Comparison of ENCODE assay signal across 9 mouse cellular contexts in genomic region chr13:74167492-74167891, GRCm38 (mm10). TPM values are rescaled to one million over a fixed set of nuclear protein-coding genes. Genes with fewer than 3 reads are reported as not detected.
DNase-seq lines count a peak whose midpoint lies in the region; ATAC-seq lines count a peak whose summit lies in the region.
"Had no signal": no experiment of that assay in that cellular context is flagged by ENCODE, and none has a peak within 500 bp of the region (broad histone marks: within the 10 kb centered on the region; RNA-seq: fewer than 3 reads in every experiment).

No protein-coding gene starts in this region.

- H3K27ac ChIP-seq in midbrain, embryonic 10.5 days (replicated peaks), result no peak overlapping the region
- no peak overlapping the region for H3K27ac ChIP-seq in midbrain, embryonic 14.5 days (replicated peaks; ENCODE audit: low read depth, low read length)
- no peak overlapping the region for H3K27ac ChIP-seq in neural tube, embryonic 12.5 days
- H3K27ac ChIP-seq: heart, embryonic 13.5 days had no signal

- H3K27me3 ChIP-seq in midbrain, embryonic 10.5 days (ENCODE audit: low read depth, poor library complexity, severe bottlenecking), result peaks cover 3% of the 10 kb centered on the region; the same call in 1 of the 2 replicates
- no peaks in the 10 kb centered on the region for H3K27me3 ChIP-seq in midbrain, embryonic 14.5 days (ENCODE audit: control insufficient read depth, insufficient read depth, low read length)
- H3K27me3 ChIP-seq in neural tube, embryonic 12.5 days (replicated peaks), result no peaks in the 10 kb centered on the region

- H3K9ac ChIP-seq in midbrain, embryonic 14.5 days (replicated peaks; ENCODE audit: low read length), result no peak overlapping the region
- H3K9ac ChIP-seq in neural tube, embryonic 12.5 days, result no peak overlapping the region

- H3K4me2 ChIP-seq in midbrain, embryonic 14.5 days (ENCODE audit: low read length), result no peak overlapping the region
- no peak overlapping the region for H3K4me2 ChIP-seq in neural tube, embryonic 12.5 days (replicated peaks)

- intact Hi-C loops in heart, postnatal 25 days (cut with DNase I), result no loop called here

- ATAC-seq in midbrain, embryonic 14.5 days (ENCODE audit: low FRiP score, low TSS enrichment), result no peak
- peak; percentile 26; the same call in 1 of the 2 replicates for ATAC-seq in neural tube, embryonic 12.5 days (ENCODE audit: low FRiP score, low read depth)

- DNase-seq in adrenal gland, postnatal 10 days, result peak; percentile 14
- no peak for DNase-seq in adrenal gland, postnatal 25 days
- DNase-seq in midbrain, embryonic 10.5 days (ENCODE audit: low spot score), result no peak
- DNase-seq in midbrain, embryonic 14.5 days, result no peak
- DNase-seq in heart, postnatal 25 days (ENCODE audit: low spot score), result peak; percentile 33
- no peak for DNase-seq in layer of hippocampus, adult 9-10 months (ENCODE audit: low spot score)
- no peak for DNase-seq in spleen, postnatal 36 days (ENCODE audit: low spot score in 2 of 2)

- WGBS in midbrain, embryonic 10.5 days, result 88% methylated on average over 2 of the region's 2 CpGs
- 89% methylated on average over 2 of the region's 2 CpGs for WGBS in midbrain, embryonic 14.5 days
- 87% methylated on average over 2 of the region's 2 CpGs for WGBS in neural tube, embryonic 12.5 days

- peaks cover 27% of the 10 kb centered on the region for H3K36me3 ChIP-seq in midbrain, embryonic 10.5 days
- H3K36me3 ChIP-seq in midbrain, embryonic 14.5 days (ENCODE audit: control insufficient read depth, insufficient read depth, low read length), result peaks cover 29% of the 10 kb centered on the region
- peaks cover 20% of the 10 kb centered on the region for H3K36me3 ChIP-seq in neural tube, embryonic 12.5 days

- H3K4me3 ChIP-seq in midbrain, embryonic 10.5 days, result 0 out of 2 replicates have a peak overlapping the region, but pooled peaks have one; percentile 62
- no peak overlapping the region for H3K4me3 ChIP-seq in midbrain, embryonic 14.5 days (replicated peaks; ENCODE audit: low read depth, low read length)
- no peak overlapping the region for H3K4me3 ChIP-seq in neural tube, embryonic 12.5 days

- H3K9me3 ChIP-seq in midbrain, embryonic 10.5 days (replicated peaks), result no peaks in the 10 kb centered on the region
- H3K9me3 ChIP-seq in midbrain, embryonic 14.5 days (ENCODE audit: control insufficient read depth, low read length), result no peaks in the 10 kb centered on the region
- no peaks in the 10 kb centered on the region for H3K9me3 ChIP-seq in neural tube, embryonic 12.5 days
- H3K9me3 ChIP-seq: heart, embryonic 13.5 days had no signal

- H3K4me1 ChIP-seq in midbrain, embryonic 10.5 days, result peaks cover 12% of the 10 kb centered on the region
- no peaks in the 10 kb centered on the region for H3K4me1 ChIP-seq in midbrain, embryonic 14.5 days (ENCODE audit: control insufficient read depth, insufficient read depth, low read length)
- H3K4me1 ChIP-seq in neural tube, embryonic 12.5 days, result 0 out of 2 replicates have a peak, but pooled peaks cover 11% of the 10 kb centered on the region

RNA-seq across cellular contexts. Expression of gene Exoc3, which starts 41.0 kb away (rescaled TPM):
- 10 to 100 TPM; 47.3 to 53.5 TPM for total RNA-seq in adrenal gland, postnatal 10 days (2021)
- total RNA-seq in adrenal gland, postnatal 25 days (2021), result 47.9 and 67.9 TPM in 2 replicates
- polyA plus RNA-seq in midbrain, embryonic 10.5 days (2016; fragmentation: Nextera tagmentation; extraction: Ambion mirVana), result 79.2 and 88.7 TPM in 2 replicates
- polyA plus RNA-seq in midbrain, embryonic 14.5 days (2014; fragmentation: Nextera tagmentation; extraction: Ambion mirVana), result 125 and 145 TPM in 2 replicates
- 10 to 100 TPM; 50.7 to 50.8 TPM for total RNA-seq in heart, postnatal 25 days (2021)
- 83.6 and 91.4 TPM in 2 replicates for polyA plus RNA-seq in neural tube, embryonic 12.5 days (2016; fragmentation: Nextera tagmentation; extraction: Ambion mirVana)

RNA-seq across cellular contexts. Expression of gene Slc9a3, which starts 46.2 kb away (rescaled TPM):
- total RNA-seq in adrenal gland, postnatal 10 days (2021), result under 1 TPM in 1 of 2 experiments, not detected in 1; 0.12 TPM
- 0.09 TPM in 1 of 2 replicates, not detected in the other for total RNA-seq in adrenal gland, postnatal 25 days (2021)
- polyA plus RNA-seq in midbrain, embryonic 10.5 days (2016; fragmentation: Nextera tagmentation; extraction: Ambion mirVana), result not detected in 2 replicates
- 0.17 and 0.36 TPM in 2 replicates for polyA plus RNA-seq in midbrain, embryonic 14.5 days (2014; fragmentation: Nextera tagmentation; extraction: Ambion mirVana)
- total RNA-seq in heart, postnatal 25 days (2021), result under 1 TPM; 0.34 to 0.70 TPM
- 0.04 TPM in 1 of 2 replicates, not detected in the other for polyA plus RNA-seq in neural tube, embryonic 12.5 days (2016; fragmentation: Nextera tagmentation; extraction: Ambion mirVana)
- polyA plus RNA-seq: heart, embryonic 13.5 days had no signal

Comparison
In these comparisons a context has a peak if more than half of its experiments do, and no peak if none do; other contexts are left out.
1. DNase-seq: peak in adrenal gland, postnatal 10 days (single experiment) and heart, postnatal 25 days (single experiment); none in adrenal gland, postnatal 25 days (single experiment), midbrain, embryonic 10.5 days (single experiment), midbrain, embryonic 14.5 days (single experiment), layer of hippocampus, adult 9-10 months (single experiment) and spleen, postnatal 36 days (0 of 2).